Mouse (Mus musculus) spleen, postnatal 4 days (tissue): ENCODE data around the gene Glis2.
A peak's percentile ranks its signal among the peaks of the same experiment; 100 is the strongest.

Experiments used
- DNase-seq, 2 experiments: peaks; one replicate each; pipeline ENCODE4 v3.0.0; 2022; ENCODE audit warnings: low spot score in 2 of 2

Glis2 gene

DNA sequence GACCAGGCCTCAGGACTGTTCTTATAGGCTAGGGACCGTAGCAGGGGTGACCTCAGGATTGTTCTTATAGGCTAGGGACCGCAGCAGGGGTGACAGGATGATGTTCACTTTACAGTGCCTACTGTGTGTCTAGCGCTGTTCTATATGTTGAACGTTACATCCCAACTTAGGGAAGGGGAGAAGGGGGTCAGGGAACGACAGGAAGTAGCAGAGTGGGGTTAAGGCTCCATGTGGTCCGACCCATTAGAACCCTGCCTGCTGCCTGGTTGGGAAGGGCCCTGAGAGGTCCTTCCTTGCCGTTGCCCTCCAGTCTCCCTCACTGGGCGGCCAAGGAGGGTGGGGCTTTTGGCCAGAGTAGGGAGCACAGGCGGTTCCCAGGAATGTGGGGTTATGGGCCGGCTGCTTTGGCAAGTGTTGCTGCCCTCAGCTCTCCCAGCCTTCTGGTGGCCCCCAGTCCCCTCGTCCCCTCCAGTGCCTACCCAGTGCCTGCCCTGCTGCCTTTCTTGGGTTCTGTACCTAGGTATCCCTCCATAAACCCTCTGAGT is 9.9 kb downstream of the Glis2 start:
- DNase-seq, result no peak

DNA sequence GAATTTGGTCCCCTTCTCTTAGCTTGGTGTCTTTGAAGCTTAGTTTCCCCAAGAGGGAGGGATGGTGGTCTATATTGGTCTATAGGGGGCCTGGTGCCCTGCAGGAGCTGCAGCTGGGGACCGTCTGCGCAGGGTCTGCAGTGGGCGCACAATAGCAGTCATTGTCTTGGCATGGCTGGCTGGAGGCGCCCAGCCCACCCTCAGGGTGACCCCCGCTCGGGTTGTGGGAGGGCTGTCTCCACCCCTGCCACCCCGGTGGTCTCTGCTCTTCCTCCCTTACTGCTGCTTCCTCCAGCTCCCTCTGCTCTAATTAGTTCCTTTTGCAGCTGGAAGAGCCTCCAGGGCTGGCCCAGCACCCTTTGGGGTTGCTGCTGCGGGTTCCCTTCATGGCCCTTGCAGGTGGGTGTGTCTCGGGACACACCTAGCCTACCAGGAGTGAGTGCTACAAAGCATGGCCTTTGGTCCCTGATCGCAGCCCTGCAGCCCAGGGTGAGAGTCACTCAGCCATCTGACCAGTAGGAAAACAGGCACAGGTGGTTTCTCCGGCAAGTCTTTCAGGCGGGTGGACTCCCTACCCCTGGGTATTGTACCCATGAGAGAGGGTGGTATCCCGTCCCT is 11.1 kb downstream of the Glis2 start:
- no peak for DNase-seq

DNA sequence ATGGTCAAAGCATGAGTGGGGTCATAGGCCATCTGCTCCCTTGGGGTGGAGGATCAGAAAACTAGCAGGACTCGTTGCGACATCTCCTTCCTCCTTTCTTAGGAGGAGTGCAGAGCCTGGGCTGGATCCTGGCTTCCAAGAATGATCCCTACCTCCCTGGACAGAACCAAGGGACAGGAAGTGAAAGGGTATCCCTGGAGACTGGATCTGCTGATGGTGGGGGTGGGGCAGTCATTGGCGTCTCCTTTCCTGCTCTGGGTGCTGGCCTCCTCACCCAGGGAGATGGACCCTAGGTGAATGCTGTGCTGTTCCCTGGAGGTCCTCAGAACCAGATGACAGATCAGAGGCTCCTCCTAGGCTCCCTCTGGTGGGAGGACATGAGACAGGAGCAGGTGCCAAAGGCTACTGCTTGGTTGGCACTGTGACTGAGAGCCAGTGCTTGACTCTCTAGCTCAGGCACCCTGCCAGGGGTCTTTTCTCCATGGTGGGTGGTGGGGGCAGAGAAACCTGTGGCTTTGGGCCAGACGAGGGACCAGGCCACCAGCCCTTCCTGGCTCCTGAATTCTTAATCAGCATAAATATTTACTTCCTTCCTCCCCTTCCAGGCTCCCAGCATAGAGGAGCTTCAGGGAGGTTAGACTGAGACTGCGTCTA is 12.0 kb downstream of the Glis2 start:
- peak in 1 of 2 experiments; percentile 41 for DNase-seq

DNA sequence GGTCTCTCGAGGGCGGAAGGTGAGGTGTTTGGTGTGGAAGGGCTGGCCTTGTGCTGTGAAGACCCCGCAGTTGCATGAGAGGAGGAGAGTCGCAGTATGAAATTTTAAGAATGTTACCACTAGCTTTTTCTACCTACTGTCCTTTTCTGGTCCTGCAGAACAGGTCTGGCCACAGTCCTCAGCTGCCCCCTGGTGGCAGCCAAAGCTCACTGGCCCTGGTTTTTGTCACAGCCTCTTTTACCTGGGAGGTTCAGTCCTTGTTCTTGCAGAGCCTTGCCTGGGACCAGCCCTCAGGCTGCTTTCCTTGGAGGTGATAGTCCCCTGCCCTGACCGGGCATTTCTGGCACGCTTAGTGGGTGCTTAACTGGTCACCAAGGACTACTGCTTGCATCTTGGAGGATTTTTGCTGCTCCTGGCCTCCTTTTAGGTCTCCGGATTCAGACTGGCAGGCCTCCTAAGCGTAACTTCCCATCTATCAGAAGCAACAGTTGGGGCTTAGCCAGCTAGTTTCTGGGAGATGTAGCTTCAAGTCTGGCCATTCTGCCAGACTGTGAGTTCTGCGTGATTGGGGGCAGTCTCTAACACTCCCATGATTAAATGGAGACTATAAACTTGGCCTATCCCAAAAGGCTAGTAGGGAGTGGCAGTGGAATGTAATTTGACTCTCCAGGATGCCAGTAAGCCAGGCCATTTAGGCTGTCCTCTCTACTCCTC is 13.5 kb downstream of the Glis2 start:
- DNase-seq, result peak; percentile 80 to 90

DNA sequence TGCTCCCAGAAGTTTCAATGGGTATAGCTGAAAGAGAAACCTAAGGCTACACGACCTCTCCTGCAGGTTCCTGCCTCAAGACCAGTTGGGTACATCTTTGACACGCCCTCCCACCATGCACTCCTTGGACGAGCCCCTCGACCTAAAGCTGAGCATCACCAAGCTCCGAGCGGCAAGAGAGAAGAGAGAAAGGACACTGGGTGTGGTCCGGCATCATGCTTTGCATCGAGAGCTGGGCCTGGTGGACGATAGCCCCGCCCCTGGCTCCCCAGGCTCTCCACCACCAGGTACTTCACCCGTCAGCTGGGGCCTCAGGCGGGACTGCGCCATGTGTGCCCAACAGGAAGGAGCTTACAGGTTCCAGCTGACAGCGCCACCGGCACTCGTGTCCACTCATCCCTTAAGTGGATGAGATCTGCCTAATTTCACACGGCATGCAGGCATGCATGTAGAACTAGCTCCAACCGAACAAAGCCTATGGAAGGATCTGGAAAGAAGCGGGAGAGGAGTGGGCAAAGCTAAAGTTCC is 14.1 kb downstream of the Glis2 start:
- no peak for DNase-seq

DNA sequence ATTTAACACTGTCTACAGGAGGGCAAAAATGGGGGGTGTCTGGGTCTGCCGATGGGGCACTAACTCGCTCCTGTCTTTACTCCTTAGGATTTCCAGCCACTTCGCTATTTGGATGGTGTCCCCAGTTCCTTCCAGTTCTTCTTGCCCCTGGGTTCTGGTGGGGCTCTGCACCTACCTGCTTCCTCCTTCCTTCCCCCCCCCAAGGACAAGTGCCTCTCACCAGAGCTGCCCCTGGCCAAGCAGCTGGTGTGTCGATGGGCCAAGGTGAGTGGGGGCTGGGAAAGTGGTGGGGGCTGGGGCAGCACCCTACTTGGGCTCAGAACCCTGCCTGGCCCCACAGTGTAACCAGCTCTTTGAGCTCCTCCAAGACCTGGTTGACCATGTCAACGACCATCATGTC is 16.7 kb downstream of the Glis2 start:
- DNase-seq, result no peak

DNA sequence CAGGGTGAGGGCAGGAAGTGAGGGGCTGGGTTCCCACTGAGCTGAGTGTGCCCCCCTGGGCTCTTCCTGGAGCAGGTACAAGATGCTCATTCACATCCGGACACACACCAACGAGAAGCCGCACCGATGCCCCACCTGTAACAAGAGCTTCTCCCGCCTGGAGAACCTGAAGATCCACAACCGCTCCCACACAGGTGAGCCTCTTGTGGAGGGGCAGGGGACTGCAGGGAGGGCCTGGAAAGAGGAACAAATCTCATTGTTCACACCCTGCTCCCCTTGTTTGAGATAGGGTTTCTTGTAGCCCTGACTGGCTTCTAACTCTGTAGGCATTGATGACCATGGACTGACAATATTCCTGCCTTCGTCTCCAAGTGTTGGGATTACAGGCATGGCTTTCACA is 17.2 kb downstream of the Glis2 start:
- no peak for DNase-seq

DNA sequence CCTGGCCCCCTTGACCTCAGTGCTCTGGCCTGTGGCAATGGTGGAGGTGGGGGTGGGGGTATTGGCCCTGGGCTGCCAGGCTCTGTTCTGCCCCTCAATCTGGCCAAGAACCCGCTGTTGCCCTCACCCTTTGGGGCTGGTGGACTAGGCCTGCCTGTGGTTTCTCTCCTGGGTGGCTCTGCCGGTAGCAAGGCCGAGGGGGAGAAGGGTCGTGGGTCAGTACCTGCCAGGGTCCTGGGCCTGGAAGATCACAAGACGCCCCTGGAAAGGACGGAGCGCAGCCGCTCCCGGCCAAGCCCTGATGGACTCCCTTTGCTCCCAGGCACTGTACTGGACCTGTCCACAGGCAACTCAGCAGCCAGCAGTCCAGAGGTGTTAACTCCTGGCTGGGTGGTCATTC is 19.2 kb downstream of the Glis2 start:
- no peak for DNase-seq

DNA sequence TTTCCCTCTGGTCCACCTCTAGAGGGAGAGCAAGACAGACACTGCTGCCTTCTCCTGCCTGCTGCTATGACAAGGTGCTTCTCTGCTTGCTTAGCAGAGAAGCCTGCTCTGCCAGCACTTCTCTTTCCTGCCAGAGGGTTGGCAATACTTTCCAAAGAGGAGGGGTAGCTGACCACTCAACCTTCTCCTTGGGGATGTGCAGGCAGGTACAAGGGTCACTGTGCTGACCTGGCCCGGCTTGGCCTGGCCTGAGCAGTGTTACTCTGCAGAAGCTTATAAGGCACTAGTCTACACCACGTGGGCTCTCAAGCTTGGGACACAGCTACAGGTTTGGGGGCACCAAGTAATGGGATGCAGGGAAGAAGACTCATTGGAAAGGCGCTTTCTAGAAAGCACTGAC is 20.1 kb downstream of the Glis2 start:
- no peak for DNase-seq

DNA sequence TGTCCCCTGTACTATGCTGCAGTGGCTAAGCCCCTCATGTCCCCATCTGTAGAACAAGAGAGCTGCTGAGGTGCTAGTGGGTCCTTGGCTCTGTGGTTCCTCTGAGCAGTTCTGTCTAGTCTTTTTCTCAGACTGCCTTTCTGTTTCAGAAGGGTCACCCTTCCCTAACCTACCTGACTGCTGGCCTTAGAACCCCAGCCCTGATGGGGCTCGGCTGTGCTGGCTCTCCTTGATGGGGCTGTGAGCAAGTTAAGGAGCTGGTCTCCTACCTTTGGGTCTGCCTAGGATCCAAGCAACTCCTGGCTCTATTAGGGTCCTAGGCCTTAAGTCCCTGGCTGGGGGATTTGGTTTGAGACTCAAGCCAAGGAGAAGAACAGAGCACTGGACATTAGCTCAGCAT is 20.8 kb downstream of the Glis2 start:
- DNase-seq, result no peak

DNA sequence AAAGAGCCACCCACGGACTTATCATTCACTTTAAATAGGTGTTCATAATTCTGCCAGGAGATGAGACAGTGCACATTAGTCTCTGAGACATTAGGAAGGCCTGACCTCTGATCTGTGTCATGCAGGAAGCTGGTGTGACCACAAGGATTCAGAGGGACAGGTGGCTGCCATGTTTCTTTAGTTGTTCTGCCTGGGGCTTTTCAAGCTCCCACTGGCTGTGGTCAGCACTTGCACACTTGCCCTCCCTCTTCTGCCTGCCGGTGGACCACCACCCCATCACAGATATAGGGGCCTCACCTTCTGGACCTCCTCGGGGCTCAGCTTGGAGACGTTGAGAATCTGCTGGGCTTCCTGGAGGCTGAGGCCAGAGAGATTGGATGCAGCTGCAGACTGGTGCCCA is 22.3 kb downstream of the Glis2 start:
- no peak for DNase-seq

DNA sequence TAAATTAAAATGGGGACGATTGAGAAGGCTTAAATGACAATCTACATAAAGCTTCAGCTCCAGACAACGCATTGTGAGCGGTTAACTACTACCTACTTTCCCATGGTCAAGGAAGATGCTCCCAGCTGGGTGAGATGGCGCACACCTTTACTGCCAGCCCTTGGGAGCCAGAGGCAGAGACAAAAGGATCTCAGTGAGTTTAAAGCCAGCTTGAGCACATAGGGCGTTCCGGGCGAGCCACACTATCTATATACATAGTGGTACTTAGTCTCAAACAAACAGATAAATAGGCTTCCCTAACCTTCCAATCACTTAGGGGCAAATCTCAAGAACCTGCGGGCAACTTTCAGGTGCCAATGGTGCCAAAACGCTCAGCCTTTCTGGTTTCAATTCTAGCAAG is 29.6 kb downstream of the Glis2 start:
- DNase-seq, result no peak

DNA sequence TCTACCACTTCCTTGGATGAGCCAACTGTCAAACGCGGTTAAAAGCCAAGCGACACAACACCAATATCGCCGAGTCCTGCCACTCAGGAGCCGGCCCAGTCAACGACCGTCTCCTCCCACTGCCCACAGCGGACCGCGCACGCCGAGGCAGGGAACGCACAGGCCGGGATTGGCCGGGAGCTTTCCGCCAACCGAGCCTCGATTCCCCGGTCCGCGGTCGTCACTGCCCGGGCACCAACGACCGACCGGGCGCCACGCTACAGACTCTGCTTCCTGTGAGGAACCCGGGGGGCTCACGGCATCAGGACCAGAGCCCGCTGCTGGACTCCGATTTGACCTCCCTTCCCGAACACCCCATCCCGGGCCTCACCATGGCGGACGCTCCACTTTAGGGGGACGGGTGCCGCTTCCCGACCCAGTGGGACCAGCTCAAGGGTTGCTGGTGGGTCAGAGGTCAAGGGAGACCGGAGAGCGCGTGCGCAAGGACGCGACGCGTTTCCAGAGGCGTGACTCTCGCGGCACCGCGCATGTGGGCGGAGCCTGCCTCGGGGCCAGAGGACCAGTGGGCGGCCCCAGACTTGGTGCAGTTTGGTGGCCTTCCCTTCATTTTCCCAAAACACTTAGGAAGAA is 30.1 kb downstream of the Glis2 start, which contains the start of gene Pam16:
TSS of gene Pam16 (minus strand) at position 508 of the 630 bp plus-strand sequence.
- DNase-seq, result peak; percentile 89 to 95

DNA sequence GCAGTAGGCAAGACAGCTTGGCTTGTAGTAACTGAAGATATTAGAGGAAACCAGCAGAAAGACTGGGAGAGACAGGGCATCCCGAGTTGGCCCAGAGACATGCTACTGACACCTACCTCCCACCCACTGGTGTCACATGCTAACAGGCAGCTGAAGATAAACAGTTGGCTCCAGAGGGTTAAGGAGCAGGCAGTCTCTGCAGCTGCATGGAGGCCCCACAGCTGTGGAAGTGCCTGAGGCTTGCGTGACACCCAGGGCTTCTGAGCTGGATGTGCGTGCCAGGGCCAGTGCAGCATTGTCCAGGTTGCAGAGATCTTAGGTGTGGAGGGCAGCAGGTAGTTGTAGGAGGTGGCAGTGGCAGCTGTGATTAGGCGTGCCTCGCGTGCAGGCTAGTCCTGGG is 32.6 kb downstream of the Glis2 start:
- no peak for DNase-seq

DNA sequence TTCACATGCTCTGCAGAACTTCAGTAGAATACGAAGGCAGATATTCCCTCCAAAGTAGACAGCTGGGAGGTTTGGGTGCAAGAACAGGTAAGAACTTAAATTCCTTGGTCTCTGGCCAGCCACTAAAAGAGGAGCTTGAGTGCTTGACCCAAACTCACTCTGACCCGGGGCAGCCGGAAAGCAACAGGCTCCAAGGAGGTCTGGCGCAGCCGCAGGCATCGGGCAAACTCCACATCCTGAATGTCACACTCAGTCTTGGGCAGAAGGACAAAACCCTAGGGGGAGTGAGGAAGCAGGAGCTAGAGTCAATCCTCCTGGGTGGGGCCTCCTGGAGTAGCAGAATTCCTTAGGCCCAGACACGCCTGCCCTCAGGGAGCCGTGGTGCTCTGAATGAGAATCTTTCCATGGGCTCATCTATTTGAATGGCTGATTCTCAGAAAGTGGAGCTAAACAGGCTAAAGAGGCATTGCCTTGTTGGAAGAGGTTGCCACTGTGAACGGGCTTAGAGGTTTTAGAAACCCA is 34.4 kb downstream of the Glis2 start:
- no peak for DNase-seq

DNA sequence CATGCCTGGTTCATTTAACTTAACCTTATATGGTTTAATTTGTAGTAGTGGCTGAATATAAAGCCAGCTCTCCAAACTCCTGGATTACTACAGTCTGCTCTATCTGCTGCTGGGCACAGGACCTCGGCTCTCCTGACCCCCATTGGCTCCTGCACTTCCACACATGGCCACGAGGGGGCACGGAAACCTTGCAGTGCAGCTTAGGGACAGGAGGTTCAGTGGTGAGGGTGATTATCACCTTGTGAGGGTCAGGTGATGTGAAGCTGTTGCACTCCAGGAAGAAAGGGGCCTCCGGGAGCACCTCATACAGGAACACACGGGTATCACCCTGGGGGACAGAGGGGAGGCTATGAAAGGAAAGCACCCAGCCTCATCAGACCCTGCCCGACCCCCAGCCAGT is 35.4 kb downstream of the Glis2 start:
- DNase-seq, result peak; percentile 84 to 95

DNA sequence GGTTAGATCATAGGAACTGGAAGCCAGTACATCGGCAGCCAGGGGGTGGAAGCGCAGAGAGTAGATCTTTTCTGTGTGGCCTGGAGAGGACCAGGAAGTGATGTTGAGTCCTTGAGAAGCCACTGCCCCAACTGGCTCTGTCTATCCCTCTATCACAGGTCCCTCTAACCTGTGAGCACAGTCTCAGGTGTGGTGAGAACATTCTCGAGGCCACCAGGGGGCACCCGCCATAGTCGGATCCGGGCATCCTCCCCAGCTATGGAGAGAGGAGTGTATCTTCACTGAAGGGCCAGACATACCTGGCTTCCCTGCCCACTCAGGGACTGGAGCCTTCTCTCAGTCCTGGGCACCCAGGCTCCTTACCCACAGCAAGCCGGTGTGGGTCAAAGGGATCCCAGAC is 37.5 kb downstream of the Glis2 start:
- DNase-seq, result no peak

DNA sequence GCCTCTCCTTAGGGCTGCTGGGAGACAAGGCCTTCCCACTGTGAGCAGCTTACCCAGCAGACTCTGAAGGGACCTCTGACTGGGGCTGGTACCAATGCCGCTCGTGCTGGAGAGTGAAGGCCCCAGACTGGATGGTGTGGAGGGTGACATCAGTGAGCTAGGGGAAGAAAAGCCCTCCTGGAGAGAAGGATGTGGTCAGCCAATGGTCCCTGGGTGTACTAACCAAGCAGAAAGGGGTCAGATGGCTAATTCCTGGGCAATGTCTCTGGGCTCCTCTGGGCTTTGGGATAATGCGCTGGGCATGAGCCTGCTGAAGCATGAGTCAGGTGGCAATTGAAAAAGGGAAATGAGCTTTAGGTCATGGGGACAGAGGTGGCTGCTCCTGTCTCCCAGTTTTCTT is 39.1 kb downstream of the Glis2 start:
- no peak for DNase-seq

DNA sequence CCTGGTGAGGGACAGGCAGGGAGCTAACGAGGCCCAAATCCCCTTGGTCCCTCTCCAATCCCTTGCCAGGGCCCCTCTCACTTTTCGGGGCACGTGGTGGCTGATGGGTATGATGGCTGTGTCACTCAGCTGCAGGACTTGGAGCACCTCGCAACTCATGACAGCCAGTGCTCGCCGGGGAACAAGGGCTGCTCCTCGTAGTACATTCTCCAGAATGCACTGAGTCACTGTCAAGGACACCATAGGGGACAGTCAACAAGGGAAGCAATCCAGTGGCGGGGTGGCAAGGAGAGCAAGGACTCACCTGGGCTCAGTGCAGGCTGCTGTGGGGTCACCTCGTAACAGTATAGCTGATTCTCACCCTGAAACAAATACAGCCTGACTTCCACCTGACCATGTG is 40.2 kb downstream of the Glis2 start:
- no peak for DNase-seq

DNA sequence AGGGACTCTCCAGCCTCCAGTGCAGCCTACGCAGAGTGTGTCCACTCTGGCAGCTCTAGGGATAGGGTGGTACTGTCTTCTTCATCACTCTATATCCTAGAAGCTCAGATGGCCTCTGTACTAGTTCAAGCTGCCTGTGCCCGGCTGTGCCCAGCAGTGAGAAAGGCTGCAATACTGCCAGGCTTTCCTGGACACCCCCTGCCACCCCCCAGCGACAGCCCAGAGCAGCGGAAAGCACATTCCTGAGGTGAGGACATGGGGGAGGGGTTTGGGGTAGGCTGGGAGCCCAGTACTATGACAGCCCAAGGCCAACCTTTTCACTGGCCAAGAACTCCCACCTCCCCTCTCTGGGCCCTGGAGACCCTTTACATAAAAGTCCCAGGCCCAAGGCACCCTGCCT is 41.2 kb downstream of the Glis2 start:
- no peak for DNase-seq

DNA sequence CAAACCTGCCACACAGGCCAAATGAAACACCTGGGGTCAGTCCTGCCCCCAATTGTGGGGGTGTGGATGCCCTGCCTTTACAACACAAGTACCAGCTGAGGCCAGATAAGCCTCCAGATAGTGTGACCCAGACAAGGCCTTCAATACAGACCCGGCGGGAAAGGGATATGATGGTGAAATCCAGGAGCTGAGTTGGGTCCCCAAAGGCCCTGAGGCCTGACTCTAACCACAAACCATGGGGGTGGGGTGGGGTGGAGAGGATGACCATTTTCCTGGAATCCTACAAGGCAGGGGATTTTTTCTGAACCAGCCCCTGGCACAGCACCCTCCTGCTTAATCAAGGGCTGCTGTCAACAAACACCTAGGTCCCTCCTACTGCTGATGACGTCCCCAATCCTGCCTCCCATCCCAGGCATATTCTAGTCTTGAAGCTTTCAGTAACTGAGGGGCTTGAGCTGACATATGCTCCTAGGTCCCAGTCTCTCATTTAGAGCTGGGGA is 44.4 kb downstream of the Glis2 start:
- no peak for DNase-seq

DNA sequence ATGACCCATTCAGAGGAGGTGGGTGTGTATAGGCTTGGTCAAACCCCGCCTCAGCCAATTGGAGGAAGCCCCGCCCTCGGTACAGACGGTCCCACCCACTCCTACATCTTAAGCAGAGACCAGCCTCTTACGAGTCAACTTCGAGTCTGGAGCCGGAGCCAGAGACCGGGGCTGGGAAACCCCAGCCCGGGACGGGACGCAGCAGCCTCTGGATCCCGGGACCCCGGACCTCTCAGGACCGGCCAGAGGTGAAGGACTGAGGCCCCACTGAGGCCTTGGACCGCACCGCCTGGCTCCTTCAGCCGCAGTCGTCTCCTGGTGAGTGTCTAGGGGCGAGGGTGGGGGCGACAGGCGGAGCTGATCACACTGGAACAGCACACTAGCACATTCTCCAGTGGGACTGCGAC is 45.3 kb downstream of the Glis2 start, which contains the start of the genes Vasn and Dnaja3:
TSS of gene Vasn (plus strand) at position 111 of the 407 bp plus-strand sequence.
TSS of gene Dnaja3 (plus strand) at position 159 of the 407 bp plus-strand sequence.
- peak; percentile 85 to 88 for DNase-seq
